Mouse (Mus musculus) lung, adult 2 months (tissue): ENCODE measurements at regions not wholly inside any gene's neighbourhood (a gene's known extent, or its start where the extent isn't known, plus 50 kb on each side); places are given as distances from the start of the nearest gene placed in this dataset.

Experiments used
- CTCF ChIP-seq: fragments of 200-500 bp; IDR thresholded peaks from 2 replicates; pipeline ENCODE4 v1.5.1; 2011; ENCODE audit warnings: mild to moderate bottlenecking, low read length, control low read depth; ENCODE audit not compliant: insufficient read depth
- POLR2A ChIP-seq: fragments of 200-500 bp; IDR thresholded peaks from 2 replicates; pipeline ENCODE4 v1.6.1; 2011; ENCODE audit warnings: low read depth, mild to moderate bottlenecking, control low read depth, low read length, borderline replicate concordance; ENCODE audit errors: extremely low read depth

DNA sequence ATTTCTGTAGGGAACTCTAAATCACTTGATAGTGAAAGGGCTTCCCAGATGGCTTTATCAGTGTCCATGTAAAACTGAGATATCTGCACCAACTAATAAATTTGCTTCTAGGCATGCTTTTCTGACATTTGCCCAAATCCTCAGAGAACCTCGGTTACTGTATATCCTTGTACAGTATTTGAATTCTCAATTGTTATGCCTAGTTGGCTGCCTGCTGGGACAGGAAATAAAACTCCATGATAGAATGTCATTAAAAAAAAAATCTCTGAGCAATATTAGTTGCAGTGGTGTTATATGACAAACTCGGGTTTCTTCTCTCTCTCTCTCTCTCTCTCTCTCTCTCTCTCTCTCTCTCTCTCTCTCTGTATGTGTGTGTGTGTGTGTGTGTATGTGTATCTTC lies 162.2 kb upstream of the Kiz start:
- no peak for TF ChIP-seq CTCF
- no peak for TF ChIP-seq POLR2A
